Mouse (Mus musculus) heart, embryonic 10.5 days (tissue): ENCODE measurements around the gene Mast4. TPM values are rescaled to one million over a fixed set of nuclear protein-coding genes. Genes with fewer than 3 reads are reported as not detected.

Experiments used
- DNase-seq: peaks from one replicate; pipeline ENCODE4 v3.0.0-alpha.2; 2017; ENCODE audit warnings: low spot score
- H3K27ac ChIP-seq: fragments of 300-500 bp; sonication (generic); 2 replicates; pipeline ENCODE4 v1.5.1; 2016; ENCODE audit warnings: mild to moderate bottlenecking
- H3K27me3 ChIP-seq: fragments of 300-500 bp; sonication (generic); 2 replicates; pipeline ENCODE4 v1.6.1; 2016; ENCODE audit warnings: mild to moderate bottlenecking; ENCODE audit not compliant: poor library complexity, insufficient read depth, severe bottlenecking
- H3K36me3 ChIP-seq: fragments of 300-500 bp; sonication (generic); 2 replicates; pipeline ENCODE4 v1.6.1; 2016; ENCODE audit warnings: mild to moderate bottlenecking, moderate library complexity
- H3K4me1 ChIP-seq: fragments of 300-500 bp; sonication (generic); 2 replicates; pipeline ENCODE4 v1.6.1; 2016; ENCODE audit warnings: mild to moderate bottlenecking
- H3K4me3 ChIP-seq: fragments of 300-500 bp; sonication (generic); 2 replicates; pipeline ENCODE4 v1.5.1; 2016; ENCODE audit warnings: mild to moderate bottlenecking, moderate library complexity
- H3K9me3 ChIP-seq: fragments of 300-500 bp; sonication (generic); 2 replicates; pipeline ENCODE4 v1.6.1; 2016; ENCODE audit warnings: mild to moderate bottlenecking, moderate library complexity
- WGBS: fragments of 180-500 bp; shearing (Covaris S2); methylation state at CpG from one replicate; pipeline ENCODE4 v1.1.7; 2016; 5-methylcytosine and 5-hydroxymethylcytosine counted together
- polyA plus RNA-seq: library from polyadenylated mRNA; unstranded; fragments of >200 nt; fragmentation: Nextera tagmentation; extraction: Ambion mirVana; gene quantifications from 2 replicates; pipeline ENCODE4 v1.2.1, GENCODE M21; 2016

The Mast4 gene
- polyA plus RNA-seq, 1 experiment from 2014 or later = 33.2 TPM

DNA sequence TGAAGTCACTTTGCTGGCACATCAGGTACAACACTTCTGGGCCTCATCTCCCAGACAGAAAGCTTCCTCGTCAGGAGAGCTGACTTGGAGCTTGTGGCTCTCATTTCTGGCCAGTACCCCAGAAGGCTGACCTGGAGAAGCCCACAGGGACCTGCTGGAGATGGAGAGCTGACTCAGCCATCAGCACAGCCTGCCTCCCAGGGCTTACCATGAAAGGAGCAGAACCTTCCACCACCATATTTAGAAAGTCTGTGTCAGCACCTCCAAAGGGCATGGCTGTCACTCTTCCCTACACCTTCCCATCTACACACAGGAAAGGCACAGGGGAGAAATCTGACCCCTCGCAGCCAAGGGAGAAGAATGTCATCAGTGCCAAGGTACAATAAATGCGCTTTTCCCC, 385.3 kb downstream of the Mast4 start:
- H3K4me1 ChIP-seq = peaks cover 63% of the 10 kb centered on the region
- H3K27ac ChIP-seq = peak overlapping the region; percentile 76
- H3K27me3 ChIP-seq = no peaks in the 10 kb centered on the region
- DNase-seq = peak; percentile 79
- no peaks in the 10 kb centered on the region for H3K36me3 ChIP-seq
- H3K4me3 ChIP-seq = 0 out of 2 replicates have a peak overlapping the region, but pooled peaks have one; percentile 9
- WGBS = 47% methylated on average over 3 of the region's 3 CpGs
- H3K9me3 ChIP-seq = no peaks in the 10 kb centered on the region

DNA sequence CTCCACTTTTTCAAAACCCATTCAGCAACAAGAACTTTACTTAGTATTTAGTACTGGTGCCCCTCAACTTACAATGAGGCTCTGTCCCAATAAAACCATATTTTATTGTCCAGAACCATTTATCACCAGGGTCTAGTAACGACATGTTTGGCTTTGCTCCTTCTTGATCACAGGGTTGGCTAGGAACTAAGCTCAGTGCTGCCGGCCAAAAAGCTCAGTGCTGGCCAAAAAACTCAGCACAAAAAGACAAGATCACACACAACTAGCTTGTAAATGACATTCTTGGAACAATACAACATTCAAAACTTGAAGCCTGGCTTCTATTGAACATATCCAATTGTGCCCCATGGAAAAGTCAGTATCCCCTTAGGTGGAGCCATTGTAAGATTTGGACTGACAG, 386.8 kb downstream of the Mast4 start:
- 90% methylated on average over 2 of the region's 2 CpGs for WGBS
- Histone ChIP-seq H3K36me3 (no peaks in the 10 kb centered on the region), H3K27ac (0 out of 2 replicates have a peak overlapping the region, but pooled peaks have one; percentile 76), H3K27me3 (no peaks in the 10 kb centered on the region), H3K9me3 (no peaks in the 10 kb centered on the region), H3K4me1 (peaks cover 55% of the 10 kb centered on the region), H3K4me3 (no peak overlapping the region)
- no peak for DNase-seq

DNA sequence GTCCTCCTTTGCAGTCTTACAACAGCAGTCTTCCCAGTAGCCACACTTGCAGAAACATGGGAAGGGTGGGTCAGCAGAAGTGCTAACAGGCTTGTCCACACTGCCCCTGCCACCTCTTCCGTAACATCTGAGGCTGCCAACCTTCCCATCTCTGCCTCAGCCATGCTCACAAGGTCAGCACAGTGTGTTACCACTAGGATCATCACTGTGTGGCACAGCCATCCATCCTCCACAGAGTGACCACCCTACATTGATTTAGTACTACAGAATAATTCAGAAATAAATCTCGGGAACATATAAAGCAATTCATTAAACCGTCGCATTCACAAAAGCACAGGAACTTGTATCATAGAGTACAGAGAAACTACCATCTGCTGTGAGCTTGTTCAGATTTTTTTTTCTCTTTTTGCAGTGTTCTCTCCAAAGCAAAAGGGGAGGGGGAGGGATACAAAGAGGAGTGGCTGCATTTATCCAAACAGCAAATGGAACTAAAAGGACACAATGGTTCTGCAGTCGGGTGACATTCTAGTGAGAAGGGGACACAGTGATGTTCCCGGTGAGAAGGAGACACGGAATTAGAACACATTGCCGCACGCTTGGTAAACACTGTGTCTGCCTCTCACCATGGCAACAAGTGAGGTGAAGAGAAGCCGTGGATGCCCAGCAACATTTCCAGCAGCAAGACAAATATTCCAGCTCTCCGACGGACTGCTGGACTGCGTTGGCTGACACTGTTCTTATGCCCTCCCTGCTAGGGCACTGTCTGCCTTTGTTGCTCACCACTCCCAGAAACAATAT, 388.1 kb downstream of the Mast4 start:
- WGBS = 66% methylated on average over 13 of the region's 13 CpGs
- no peaks in the 10 kb centered on the region for H3K36me3 ChIP-seq

DNA sequence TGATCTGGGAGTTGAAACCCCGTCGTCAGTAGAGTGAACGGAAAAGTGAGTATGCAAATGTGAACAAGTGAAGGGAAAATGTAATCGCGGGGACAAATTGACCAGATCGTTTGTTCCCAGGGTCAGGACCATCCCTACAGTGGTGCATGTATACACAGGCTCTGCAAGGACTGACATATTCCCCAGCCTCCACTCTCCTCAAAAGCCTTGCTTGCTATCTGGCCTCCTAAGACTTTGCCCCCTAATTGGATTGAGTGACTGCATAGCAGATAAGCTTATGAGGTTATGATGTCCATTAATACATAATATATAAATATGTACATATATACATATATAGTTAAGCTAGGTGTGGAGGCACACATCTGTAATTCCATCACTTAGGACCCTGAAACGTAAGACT, 388.8 kb downstream of the Mast4 start:
- no peak overlapping the region for H3K27ac ChIP-seq
- no peak overlapping the region for H3K4me3 ChIP-seq
- H3K27me3 ChIP-seq = no peaks in the 10 kb centered on the region
- peaks cover 48% of the 10 kb centered on the region for H3K4me1 ChIP-seq
- no peaks in the 10 kb centered on the region for H3K9me3 ChIP-seq
- DNase-seq = no peak
- WGBS = 86% methylated on average over 7 of the region's 7 CpGs
- H3K36me3 ChIP-seq = no peaks in the 10 kb centered on the region

More for the DNA sequence above, 388.1 kb downstream of the Mast4 start:
- H3K27me3 ChIP-seq = no peaks in the 10 kb centered on the region
- no peak overlapping the region for H3K4me3 ChIP-seq
- DNase-seq = no peak
- H3K27ac ChIP-seq = peak overlapping the region; percentile 69
- no peaks in the 10 kb centered on the region for H3K9me3 ChIP-seq
- H3K4me1 ChIP-seq = peaks cover 54% of the 10 kb centered on the region

DNA sequence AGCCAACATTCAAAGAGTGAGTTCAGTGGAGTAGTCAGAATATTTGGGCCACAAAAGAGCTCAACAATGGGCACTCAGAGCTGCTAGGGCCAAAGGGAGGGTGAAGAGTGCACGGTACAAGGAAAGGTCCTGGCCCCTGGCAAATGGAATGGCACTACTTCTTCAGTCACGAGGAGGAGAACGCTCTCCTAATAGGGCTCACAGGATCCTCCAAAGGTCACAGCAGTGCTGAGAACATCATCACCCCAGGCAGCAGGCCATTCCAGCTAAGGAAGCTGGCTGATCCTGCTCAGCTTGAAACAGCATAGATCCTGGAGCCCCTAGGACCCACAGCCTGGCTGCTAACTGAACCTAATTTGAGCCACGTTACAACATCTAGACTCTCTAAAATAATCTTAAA, 389.8 kb downstream of the Mast4 start:
- peaks cover 39% of the 10 kb centered on the region for H3K4me1 ChIP-seq
- no peaks in the 10 kb centered on the region for H3K9me3 ChIP-seq
- 78% methylated on average over 4 of the region's 4 CpGs for WGBS
- H3K36me3 ChIP-seq = no peaks in the 10 kb centered on the region
- peak overlapping the region; percentile 42; the same call in 1 of the 2 replicates for H3K27ac ChIP-seq
- DNase-seq = no peak
- no peak overlapping the region for H3K4me3 ChIP-seq
- no peaks in the 10 kb centered on the region for H3K27me3 ChIP-seq

DNA sequence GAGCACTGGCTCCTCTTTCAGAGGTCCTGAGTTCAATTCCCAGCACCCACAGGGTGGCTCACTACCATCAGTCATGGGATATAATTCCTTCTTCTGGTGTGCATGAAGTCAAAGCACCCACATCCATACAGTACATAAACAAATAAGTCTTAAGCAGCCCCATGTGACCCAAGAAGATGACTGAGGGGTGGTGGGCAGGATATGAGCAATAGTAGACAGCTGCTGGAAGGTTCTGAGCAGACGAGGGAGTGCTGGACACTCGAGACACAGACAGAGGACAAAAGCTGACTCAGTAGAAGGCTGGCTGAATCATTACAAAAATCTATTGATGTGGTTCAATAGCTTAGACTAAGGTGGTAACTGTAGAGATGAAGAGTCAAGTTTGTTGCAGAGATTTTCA, 391.7 kb downstream of the Mast4 start:
- DNase-seq = no peak
- 84% methylated on average over 2 of the region's 2 CpGs for WGBS

DNA sequence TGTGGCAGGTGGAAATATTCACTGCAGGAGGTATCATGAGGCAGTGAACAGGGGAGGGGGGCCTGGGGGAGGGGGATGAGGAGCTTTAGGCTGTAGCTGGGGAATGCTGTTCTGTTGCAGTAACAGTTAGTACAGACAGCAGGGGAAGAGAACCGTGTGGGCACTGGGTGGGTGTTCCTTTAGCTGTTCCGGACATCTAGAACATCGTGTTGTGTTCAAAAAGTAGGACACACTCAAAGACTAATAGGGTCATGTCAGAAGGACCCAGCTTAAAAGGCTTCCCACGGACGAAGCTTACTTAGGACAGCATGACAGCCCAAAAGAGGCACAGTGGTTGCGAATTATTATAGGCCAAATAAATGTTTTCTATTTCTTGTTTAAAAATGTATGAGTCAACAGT, 393.8 kb downstream of the Mast4 start:
- Histone ChIP-seq H3K9me3 (no peaks in the 10 kb centered on the region), H3K27ac (no peak overlapping the region), H3K27me3 (no peaks in the 10 kb centered on the region), H3K4me1 (peaks cover 16% of the 10 kb centered on the region; the same call in 1 of the 2 replicates), H3K36me3 (no peaks in the 10 kb centered on the region), H3K4me3 (no peak overlapping the region)
- 87% methylated on average over 6 of the region's 6 CpGs for WGBS
- no peak for DNase-seq

More for the DNA sequence above, 391.7 kb downstream of the Mast4 start:
- H3K27ac ChIP-seq = no peak overlapping the region
- no peaks in the 10 kb centered on the region for H3K36me3 ChIP-seq
- peaks cover 34% of the 10 kb centered on the region for H3K4me1 ChIP-seq
- no peaks in the 10 kb centered on the region for H3K27me3 ChIP-seq
- no peaks in the 10 kb centered on the region for H3K9me3 ChIP-seq
- H3K4me3 ChIP-seq = no peak overlapping the region

DNA sequence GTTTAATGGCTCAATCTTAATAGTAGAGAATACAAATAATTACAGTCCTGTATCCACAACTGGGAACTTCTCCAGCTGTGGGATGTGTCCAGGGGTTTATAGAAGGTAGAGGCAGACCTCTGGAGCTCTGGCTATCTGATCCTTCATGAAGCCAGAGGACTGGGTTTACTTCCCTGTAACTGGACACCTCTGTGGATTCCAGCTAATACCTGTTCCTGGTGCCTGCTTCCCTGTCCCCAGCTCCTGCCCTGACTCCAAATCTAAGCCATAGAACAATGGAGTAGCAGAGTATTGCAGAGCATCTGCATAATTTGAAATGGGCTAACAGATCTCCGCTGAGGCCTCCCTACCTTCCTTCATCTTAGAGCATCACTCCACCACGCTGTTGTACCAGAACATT, 398.1 kb downstream of the Mast4 start:
- no peaks in the 10 kb centered on the region for H3K27me3 ChIP-seq
- 0 out of 2 replicates have a peak, but pooled peaks cover 11% of the 10 kb centered on the region for H3K4me1 ChIP-seq
- no peak overlapping the region for H3K4me3 ChIP-seq
- no peaks in the 10 kb centered on the region for H3K36me3 ChIP-seq
- H3K9me3 ChIP-seq = no peaks in the 10 kb centered on the region
- WGBS = 95% methylated on average over 2 of the region's 2 CpGs
- H3K27ac ChIP-seq = no peak overlapping the region
- no peak for DNase-seq

DNA sequence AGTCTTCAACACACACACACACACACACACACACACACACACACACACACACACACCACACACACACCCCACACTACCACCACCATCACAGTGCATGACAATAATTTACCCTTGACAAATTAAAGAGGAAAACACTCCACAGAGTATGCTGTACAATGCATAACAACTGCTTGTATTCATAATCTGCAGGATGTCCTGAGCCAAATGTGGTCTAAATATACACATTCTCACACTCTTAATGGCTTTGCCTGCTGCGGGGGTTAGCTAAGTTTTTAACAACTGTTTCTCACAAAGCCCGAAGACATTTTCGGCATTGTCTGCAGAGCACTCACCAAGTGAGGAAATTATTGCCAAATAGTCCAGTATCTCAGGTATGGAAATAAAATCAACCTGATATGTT, 398.5 kb downstream of the Mast4 start:
- no peak overlapping the region for H3K27ac ChIP-seq

DNA sequence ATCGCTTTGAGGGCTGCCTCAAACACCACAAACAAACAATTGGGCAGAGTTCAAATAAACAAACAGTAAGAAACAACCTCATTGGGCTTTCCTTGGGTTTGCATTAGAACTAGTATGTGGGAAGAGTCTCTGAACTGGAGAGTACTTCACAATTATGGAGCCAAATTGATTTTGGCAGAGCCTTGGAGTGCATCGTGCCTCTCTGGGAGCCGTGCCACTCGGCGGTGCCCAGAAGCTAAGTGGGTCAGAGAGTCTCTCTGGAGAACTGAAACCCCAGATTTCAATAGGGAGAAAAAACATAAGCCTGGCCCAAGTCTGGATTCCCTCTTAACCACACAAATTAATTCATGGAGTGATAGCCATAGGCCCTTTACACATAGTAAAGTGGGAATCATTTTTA, 400.6 kb downstream of the Mast4 start:
- DNase-seq = no peak
- 0 out of 2 replicates have a peak, but pooled peaks cover 6% of the 10 kb centered on the region for H3K4me1 ChIP-seq
- WGBS = 94% methylated on average over 5 of the region's 5 CpGs
- no peaks in the 10 kb centered on the region for H3K36me3 ChIP-seq
- H3K4me3 ChIP-seq = no peak overlapping the region
- H3K27ac ChIP-seq = no peak overlapping the region
- no peaks in the 10 kb centered on the region for H3K9me3 ChIP-seq
- no peaks in the 10 kb centered on the region for H3K27me3 ChIP-seq

More for the DNA sequence above, 398.5 kb downstream of the Mast4 start:
- no peaks in the 10 kb centered on the region for H3K27me3 ChIP-seq
- WGBS = 85% methylated on average over 3 of the region's 3 CpGs
- H3K36me3 ChIP-seq = no peaks in the 10 kb centered on the region
- DNase-seq = no peak
- no peaks in the 10 kb centered on the region for H3K9me3 ChIP-seq
- 0 out of 2 replicates have a peak, but pooled peaks cover 11% of the 10 kb centered on the region for H3K4me1 ChIP-seq
- no peak overlapping the region for H3K4me3 ChIP-seq

DNA sequence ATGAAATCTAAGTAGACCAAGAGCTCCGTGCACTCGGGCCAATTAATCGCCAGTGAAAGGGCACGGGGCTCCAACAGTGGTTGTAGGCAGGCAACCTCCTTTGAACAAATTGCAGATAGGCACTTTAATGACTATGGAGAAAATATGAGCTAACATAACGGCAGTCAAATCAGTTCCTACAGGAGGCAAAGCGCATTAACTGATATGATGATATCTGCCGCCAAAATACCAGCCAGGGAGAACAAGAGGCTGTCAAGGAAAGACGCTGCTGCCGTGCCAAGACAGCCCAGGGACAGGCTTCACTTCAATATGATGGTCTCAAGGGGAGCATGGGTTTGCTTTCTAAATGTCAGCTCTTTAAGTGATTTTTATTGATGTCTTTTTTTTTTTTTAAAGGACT, 401.9 kb downstream of the Mast4 start:
- no peak overlapping the region for H3K4me3 ChIP-seq
- H3K27me3 ChIP-seq = no peaks in the 10 kb centered on the region
- H3K27ac ChIP-seq = no peak overlapping the region
- H3K36me3 ChIP-seq = no peaks in the 10 kb centered on the region
- WGBS = 80% methylated on average over 9 of the region's 9 CpGs
- H3K9me3 ChIP-seq = no peaks in the 10 kb centered on the region
- H3K4me1 ChIP-seq = 0 out of 2 replicates have a peak, but pooled peaks cover under 1% of the 10 kb centered on the region
- no peak for DNase-seq

DNA sequence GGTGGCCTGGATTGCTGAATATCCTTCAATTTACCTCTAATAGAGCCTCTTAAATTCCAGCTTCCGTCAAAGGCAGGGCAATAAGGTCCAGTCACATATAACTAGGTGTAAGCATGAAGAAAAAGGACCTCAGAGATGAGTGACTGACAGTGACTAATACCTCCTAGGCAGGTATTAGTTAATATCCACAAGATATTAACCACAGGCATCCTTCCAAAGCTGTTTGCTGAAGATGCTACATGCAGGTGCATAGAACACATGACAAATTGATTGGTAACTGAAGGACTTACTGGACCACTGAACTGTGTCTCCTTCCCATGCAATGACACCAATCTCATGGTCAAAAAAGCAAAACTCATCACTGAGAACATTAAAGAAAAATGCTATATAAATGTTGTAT, 402.3 kb downstream of the Mast4 start:
- Histone ChIP-seq H3K36me3 (no peaks in the 10 kb centered on the region), H3K4me3 (no peak overlapping the region), H3K4me1 (0 out of 2 replicates have a peak, but pooled peaks cover 2% of the 10 kb centered on the region), H3K27me3 (no peaks in the 10 kb centered on the region), H3K9me3 (no peaks in the 10 kb centered on the region), H3K27ac (no peak overlapping the region)
- 90% methylated on average over 1 of the region's 1 CpGs for WGBS
- no peak for DNase-seq

DNA sequence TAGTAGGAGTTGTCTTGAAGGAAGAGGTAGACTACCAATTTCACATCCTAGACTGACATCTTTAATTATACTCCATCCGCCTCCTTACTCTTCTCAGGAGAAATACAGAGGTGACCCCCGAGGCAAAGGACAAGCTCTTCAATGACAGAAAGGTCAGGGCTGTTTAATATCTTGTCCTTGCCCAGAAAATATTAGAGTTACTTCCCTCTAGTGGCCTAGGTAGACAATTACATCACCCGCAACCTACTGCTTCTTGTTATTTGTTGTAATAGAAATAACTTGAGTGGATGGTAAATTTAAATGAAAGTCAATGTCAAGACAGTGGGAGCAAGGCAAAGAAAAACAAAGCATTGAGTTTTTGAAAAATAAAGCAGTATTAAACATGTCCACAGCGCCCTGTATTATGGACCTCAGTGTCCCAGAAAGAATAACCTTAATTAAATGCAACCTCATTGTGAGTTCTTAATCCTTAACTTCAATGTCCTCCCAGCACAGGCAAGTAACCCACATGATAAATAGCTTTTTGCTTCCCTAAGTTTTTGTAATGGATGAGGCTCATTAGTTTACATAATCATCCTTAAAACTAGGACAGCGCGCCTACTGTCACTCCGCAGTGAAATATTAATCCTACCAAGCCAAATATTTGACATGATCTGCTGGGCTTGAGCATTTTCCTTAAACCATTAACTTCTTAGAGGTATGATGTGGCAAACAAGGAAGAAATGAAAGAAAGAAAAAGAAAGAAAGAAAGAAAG, 408.3 kb downstream of the Mast4 start:
- no peaks in the 10 kb centered on the region for H3K36me3 ChIP-seq
- H3K27me3 ChIP-seq = no peaks in the 10 kb centered on the region
- no peak for DNase-seq
- H3K4me3 ChIP-seq = no peak overlapping the region
- H3K4me1 ChIP-seq = 0 out of 2 replicates have a peak, but pooled peaks cover 2% of the 10 kb centered on the region
- no peaks in the 10 kb centered on the region for H3K9me3 ChIP-seq
- 85% methylated on average over 7 of the region's 7 CpGs for WGBS
- no peak overlapping the region for H3K27ac ChIP-seq
